Mouse (Mus musculus) CH12.LX (cell line): ENCODE measurements at regions not wholly inside any gene's neighbourhood (a gene's known extent, or its start where the extent isn't known, plus 50 kb on each side); places are given as distances from the start of the nearest gene placed in this dataset.

Source experiments
- DNase-seq: peaks from one replicate; pipeline ENCODE4 v3.0.0-alpha.2; 2013; ENCODE audit errors: extremely low read depth
- H3K27ac ChIP-seq: 2 replicates; pipeline ENCODE4 v1.5.1; 2012; ENCODE audit warnings: low read depth, mild to moderate bottlenecking, control low read depth, moderate library complexity; ENCODE audit not compliant: insufficient read depth
- H3K27me3 ChIP-seq: replicated peaks from 2 replicates; pipeline ENCODE3; 2012; ENCODE audit warnings: inconsistent platforms
- H3K36me3 ChIP-seq, 2 experiments: replicated peaks in 1 of 2; 2 replicates each; pipeline versions ENCODE3 to v1.6.1; 2012; ENCODE audit warnings: inconsistent platforms in 1 of 2, low read length in 1 of 2, mild to moderate bottlenecking in 1 of 2, mixed read lengths in 1 of 2, moderate library complexity in 1 of 2; ENCODE audit not compliant: control insufficient read depth in 1 of 2, insufficient read depth in 1 of 2
- H3K4me1 ChIP-seq, 2 experiments: 2 replicates each; pipeline ENCODE4 v1.6.1; 2012; ENCODE audit warnings: inconsistent platforms in 1 of 2, moderate library complexity in 1 of 2; ENCODE audit not compliant: insufficient read depth in 2 of 2, control insufficient read depth in 1 of 2
- H3K4me2 ChIP-seq: 2 replicates; pipeline ENCODE4 v1.6.1; 2012; ENCODE audit warnings: low read depth, mild to moderate bottlenecking, control low read depth; ENCODE audit not compliant: poor library complexity, insufficient read depth, severe bottlenecking
- H3K4me3 ChIP-seq, 3 experiments: fragments of 150-350 bp in 1 of 3; sonication (generic) in 1 of 3; replicated peaks in 1 of 3; 2 replicates each; pipeline versions ENCODE3 to v1.5.1; 2011 to 2012; ENCODE audit warnings: low read depth in 2 of 3, low read length in 2 of 3, mild to moderate bottlenecking in 2 of 3, moderate library complexity in 2 of 3, control low read depth in 1 of 3, improper control_type of control experiment in 1 of 3, inconsistent platforms in 1 of 3, mixed read lengths in 1 of 3; ENCODE audit not compliant: poor library complexity in 1 of 3
- H3K79me2 ChIP-seq: replicated peaks from 2 replicates; pipeline ENCODE4 v1.6.1; 2012; ENCODE audit warnings: mild to moderate bottlenecking, moderate library complexity; ENCODE audit not compliant: control insufficient read depth, poor library complexity, insufficient read depth, severe bottlenecking; ENCODE audit errors: extremely low read depth
- H3K9ac ChIP-seq: 2 replicates; pipeline ENCODE4 v1.6.1; 2012; ENCODE audit warnings: low read depth, mild to moderate bottlenecking, control low read depth, moderate library complexity; ENCODE audit not compliant: insufficient read depth
- H3K9me3 ChIP-seq: replicated peaks from 2 replicates; pipeline ENCODE3; 2012; ENCODE audit warnings: low read length, inconsistent platforms, mixed read lengths
- E2F4 ChIP-seq: IDR thresholded peaks from 2 replicates; pipeline ENCODE4 v1.6.1; 2011; ENCODE audit warnings: low read depth, low read length, improper control_type of control experiment; ENCODE audit not compliant: insufficient replicate concordance
- ELF1 ChIP-seq: IDR thresholded peaks from 2 replicates; pipeline ENCODE4 v1.6.1; 2014; ENCODE audit warnings: low read depth, mild to moderate bottlenecking, inconsistent platforms, low read length, improper control_type of control experiment
- GABPA ChIP-seq: IDR thresholded peaks from 2 replicates; pipeline ENCODE4 v1.6.1; 2012; ENCODE audit warnings: low read depth, low read length, improper control_type of control experiment, inconsistent platforms; ENCODE audit not compliant: insufficient replicate concordance
- HCFC1 ChIP-seq: IDR thresholded peaks from 2 replicates; pipeline ENCODE4 v1.6.1; 2012; ENCODE audit warnings: low read depth, mild to moderate bottlenecking, inconsistent platforms, low read length, improper control_type of control experiment
- IRF4 ChIP-seq: IDR thresholded peaks from 2 replicates; pipeline ENCODE4 v1.6.1; 2014; ENCODE audit warnings: low read depth, mild to moderate bottlenecking, inconsistent platforms, low read length, improper control_type of control experiment
- JUN ChIP-seq: IDR thresholded peaks from 2 replicates; pipeline ENCODE4 v1.6.1; 2011; ENCODE audit warnings: low read depth, mild to moderate bottlenecking, low read length, improper control_type of control experiment, moderate library complexity; ENCODE audit not compliant: insufficient read depth
- KAT2A ChIP-seq: IDR thresholded peaks from 2 replicates; pipeline ENCODE4 v1.6.1; 2012; ENCODE audit warnings: low read length, improper control_type of control experiment, inconsistent platforms; ENCODE audit not compliant: insufficient replicate concordance
- MAFK ChIP-seq: IDR thresholded peaks from 2 replicates; pipeline ENCODE4 v1.6.1; 2011; ENCODE audit warnings: low read length, improper control_type of control experiment; ENCODE audit not compliant: insufficient replicate concordance
- MAX ChIP-seq: IDR thresholded peaks from 2 replicates; pipeline ENCODE4 v1.6.1; 2011; ENCODE audit warnings: low read length, improper control_type of control experiment
- MAZ ChIP-seq: IDR thresholded peaks from 2 replicates; pipeline ENCODE4 v1.6.1; 2012; ENCODE audit warnings: low read depth, mild to moderate bottlenecking, inconsistent platforms, low read length, improper control_type of control experiment, moderate library complexity
- MXI1 ChIP-seq: IDR thresholded peaks from 2 replicates; pipeline ENCODE4 v1.6.1; 2011; ENCODE audit warnings: mild to moderate bottlenecking, low read depth, low read length, improper control_type of control experiment
- MYC ChIP-seq: IDR thresholded peaks from 2 replicates; pipeline ENCODE4 v1.6.1; 2011; ENCODE audit warnings: low read depth, mild to moderate bottlenecking, improper control_type of control experiment, low read length
- NRF1 ChIP-seq: IDR thresholded peaks from 2 replicates; pipeline ENCODE4 v1.6.1; 2014; ENCODE audit warnings: low read depth, mild to moderate bottlenecking, inconsistent platforms, low read length, improper control_type of control experiment, moderate library complexity
- POLR2A ChIP-seq: IDR thresholded peaks from 2 replicates; pipeline ENCODE4 v1.6.1; 2011; ENCODE audit warnings: low read depth, mild to moderate bottlenecking, improper control_type of control experiment, low read length
- POLR2AphosphoS2 ChIP-seq: IDR thresholded peaks from 2 replicates; pipeline ENCODE4 v1.6.1; 2011; ENCODE audit warnings: low read depth, low read length, improper control_type of control experiment
- RCOR1 ChIP-seq: conservative IDR thresholded peaks from 2 replicates; pipeline ENCODE4 v1.6.1; 2012; ENCODE audit warnings: low read depth, mild to moderate bottlenecking, inconsistent platforms, low read length, improper control_type of control experiment
- SMC3 ChIP-seq: IDR thresholded peaks from 2 replicates; pipeline ENCODE4 v1.6.1; 2011; ENCODE audit warnings: low read depth, low read length, improper control_type of control experiment
- UBTF ChIP-seq: IDR thresholded peaks from 2 replicates; pipeline ENCODE4 v1.6.1; 2012; ENCODE audit warnings: low read depth, mild to moderate bottlenecking, inconsistent platforms, low read length, improper control_type of control experiment, moderate library complexity
- ZNF384 ChIP-seq: IDR thresholded peaks from 2 replicates; pipeline ENCODE4 v1.6.1; 2012; ENCODE audit warnings: low read depth, low read length, improper control_type of control experiment, inconsistent platforms
- dilution Hi-C: fragments of 300-500 bp; cut with MboI; formaldehyde crosslinking; loops from 2 replicates; pipeline ENCODE4 v1.14.3; 2020; ENCODE audit warnings: low sequenced_read_pairs; ENCODE audit not compliant: extremely low pct_unique_long_range_greater_than_20kb, extremely low pct_ligation_motif_present
- in situ Hi-C: fragments of 300-500 bp; cut with MboI; formaldehyde crosslinking; loops from 3 replicates; pipeline ENCODE4 v1.14.3; 2019; ENCODE audit warnings: low sequenced_read_pairs, low pct_ligation_motif_present, low pct_unique_long_range_greater_than_20kb, mixed read lengths

DNA sequence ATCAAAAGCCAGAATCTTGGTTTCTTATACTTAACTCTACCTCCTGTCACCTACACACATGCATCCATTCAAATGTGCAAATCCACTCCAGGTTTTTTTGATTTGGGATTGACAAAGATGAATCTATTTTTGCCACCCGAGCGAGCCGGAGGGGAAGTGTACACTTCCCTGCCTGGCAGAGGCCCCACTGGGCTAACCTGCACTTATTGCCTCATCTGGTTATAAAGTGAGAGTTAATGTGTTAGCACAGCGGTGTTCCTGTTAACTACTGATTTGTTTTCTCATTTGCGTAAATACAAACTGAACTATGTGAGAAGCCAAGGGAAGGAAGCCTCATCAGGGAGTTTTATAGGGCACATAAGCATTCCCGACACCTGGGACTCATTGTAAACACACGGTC lies 721.4 kb downstream of the Rab28 start:
- no peaks in the 10 kb centered on the region for H3K9me3 ChIP-seq
- no peaks in the 10 kb centered on the region for H3K27me3 ChIP-seq
- no peaks in the 10 kb centered on the region for H3K79me2 ChIP-seq
- no peak overlapping the region for H3K4me2 ChIP-seq
- H3K27ac ChIP-seq: no peak overlapping the region
- dilution Hi-C loops (no loop called here), in situ Hi-C loops (no loop called here)
- H3K36me3 ChIP-seq: no peaks in the 10 kb centered on the region
- DNase-seq: no peak
- H3K4me3 ChIP-seq: no peak overlapping the region
- no peak for TF ChIP-seq SMC3
- no peak for TF ChIP-seq UBTF
- no peak for TF ChIP-seq ZNF384
- TF ChIP-seq GABPA: no peak
- TF ChIP-seq HCFC1: no peak
- TF ChIP-seq RCOR1: no peak
- no peak for TF ChIP-seq E2F4
- TF ChIP-seq MAZ: no peak
- TF ChIP-seq ELF1: no peak
- no peak for TF ChIP-seq NRF1
- TF ChIP-seq POLR2A: no peak
- no peak for TF ChIP-seq IRF4
- no peak for TF ChIP-seq MXI1
- no peak for TF ChIP-seq MAFK
- TF ChIP-seq KAT2A: no peak
- TF ChIP-seq MYC: no peak
- no peak for TF ChIP-seq MAX
- H3K9ac ChIP-seq: no peak overlapping the region
- peaks cover 0 to 6% of the 10 kb centered on the region in 2 experiments; a peak in 1 of 4 replicates for H3K4me1 ChIP-seq

DNA sequence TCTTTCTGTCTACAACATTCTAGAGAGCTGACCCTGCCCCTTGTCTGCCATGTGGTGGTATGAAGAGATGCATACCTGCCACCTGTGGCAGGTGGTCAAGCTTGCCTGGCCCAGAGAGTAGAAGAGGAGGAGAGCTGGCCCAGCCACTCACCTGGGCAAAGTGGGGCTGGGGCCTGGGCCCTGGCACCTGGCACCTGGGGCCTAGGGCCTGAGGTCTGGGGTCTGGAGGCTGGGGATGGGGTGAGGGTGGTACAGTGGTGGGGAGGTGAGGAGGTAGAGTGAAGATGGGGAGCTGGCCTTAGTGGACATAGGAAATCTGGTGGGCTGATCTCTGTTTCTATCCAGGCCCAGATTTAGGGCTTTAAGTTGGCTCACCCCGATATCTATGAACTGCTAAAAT lies 733.1 kb downstream of the Rab28 start:
- TF ChIP-seq POLR2AphosphoS2 (no peak), JUN (no peak), ELF1 (no peak), RCOR1 (no peak)
- no peaks in the 10 kb centered on the region for H3K4me1 ChIP-seq
- no peak for DNase-seq
- no peaks in the 10 kb centered on the region for H3K79me2 ChIP-seq
- dilution Hi-C loops: no loop called here
- no peaks in the 10 kb centered on the region for H3K36me3 ChIP-seq
- no peak overlapping the region for H3K4me2 ChIP-seq
- no peaks in the 10 kb centered on the region for H3K9me3 ChIP-seq
- in situ Hi-C loops: no loop called here
- H3K27ac ChIP-seq: no peak overlapping the region
- no peak overlapping the region for H3K4me3 ChIP-seq
- H3K9ac ChIP-seq: no peak overlapping the region
- no peaks in the 10 kb centered on the region for H3K27me3 ChIP-seq
